Comparison of ENCODE assay signal across 9 mouse cellular contexts in genomic region chr15:25713587-25714361, GRCm38 (mm10).
DNase-seq lines count a peak whose midpoint lies in the region; ATAC-seq and TF ChIP-seq lines count a peak whose summit lies in the region.
"Had no signal": no experiment of that assay in that cellular context is flagged by ENCODE, and none has a peak within 500 bp of the region (broad histone marks: within the 10 kb centered on the region; RNA-seq: fewer than 3 reads in every experiment).

No protein-coding gene starts in this region.

- peak overlapping the region; percentile 87 for H3K27ac ChIP-seq in liver, adult 2 months (replicated peaks; ENCODE audit: insufficient read depth, low read depth, low read length)
- H3K27ac ChIP-seq in liver, embryonic 11.5 days (ENCODE audit: low read depth, low read length), result no peak overlapping the region
- H3K27ac ChIP-seq in forebrain, embryonic 14.5 days (ENCODE audit: low read depth, low read length), result no peak overlapping the region; the same call in 1 of the 2 replicates
- H3K27ac ChIP-seq in midbrain, postnatal 0 days (ENCODE audit: low read depth, low read length), result peak overlapping the region; percentile 40

- H3K9me3 ChIP-seq in liver, embryonic 11.5 days (ENCODE audit: control insufficient read depth, low read length), result no peaks in the 10 kb centered on the region
- no peaks in the 10 kb centered on the region for H3K9me3 ChIP-seq in forebrain, embryonic 14.5 days (replicated peaks; ENCODE audit: control insufficient read depth, low read length)
- no peaks in the 10 kb centered on the region for H3K9me3 ChIP-seq in midbrain, postnatal 0 days (ENCODE audit: low read length)

- H3K4me1 ChIP-seq in liver, adult 2 months (ENCODE audit: control insufficient read depth, insufficient read depth, low read length), result peaks cover 22% of the 10 kb centered on the region
- H3K4me1 ChIP-seq in liver, embryonic 11.5 days (replicated peaks; ENCODE audit: control insufficient read depth, insufficient read depth, low read length), result peaks cover 7% of the 10 kb centered on the region; the same call in 1 of the 2 replicates
- peaks cover 14% of the 10 kb centered on the region for H3K4me1 ChIP-seq in forebrain, embryonic 14.5 days (ENCODE audit: control insufficient read depth, insufficient read depth, low read length)
- H3K4me1 ChIP-seq in midbrain, postnatal 0 days (ENCODE audit: insufficient read depth, low read length), result no peaks in the 10 kb centered on the region

- peaks cover 15% of the 10 kb centered on the region; the same call in 1 of the 2 replicates for H3K79me2 ChIP-seq in liver, adult 2 months (ENCODE audit: control insufficient read depth, insufficient read depth, low read length)

- intact Hi-C loops in gastrocnemius, postnatal 14 days (cut with DNase I; ENCODE audit: low total_unique reads), result no loop called here

- peak overlapping the region; percentile 68 for H3K4me3 ChIP-seq in liver, adult 2 months (ENCODE audit: insufficient read depth, low read depth, low read length)
- H3K4me3 ChIP-seq in liver, embryonic 11.5 days (ENCODE audit: low read depth, low read length), result no peak overlapping the region
- peak overlapping the region; percentile 22 for H3K4me3 ChIP-seq in forebrain, embryonic 14.5 days (ENCODE audit: low read depth, low read length)
- H3K4me3 ChIP-seq in midbrain, postnatal 0 days (ENCODE audit: low read depth, low read length), result peak overlapping the region; percentile 30

- H3K27me3 ChIP-seq in liver, adult 2 months (ENCODE audit: control insufficient read depth, insufficient read depth, low read length), result no peaks in the 10 kb centered on the region
- no peaks in the 10 kb centered on the region for H3K27me3 ChIP-seq in liver, embryonic 11.5 days (replicated peaks; ENCODE audit: control insufficient read depth, insufficient read depth, low read length)
- no peaks in the 10 kb centered on the region for H3K27me3 ChIP-seq in forebrain, embryonic 14.5 days (replicated peaks; ENCODE audit: control insufficient read depth, insufficient read depth, low read length)
- no peaks in the 10 kb centered on the region for H3K27me3 ChIP-seq in midbrain, postnatal 0 days (ENCODE audit: insufficient read depth, low read length)
- H3K27me3 ChIP-seq: Patski had no signal

- TF ChIP-seq POLR2A in liver, adult 2 months (IDR thresholded peaks at IDR 0.05; ENCODE audit: extremely low read depth, insufficient read depth, low read length), result no peak

- 25% methylated on average over 38 of the region's 38 CpGs for WGBS in liver, adult 2 months
- WGBS in liver, embryonic 11.5 days, result 80% methylated on average over 38 of the region's 38 CpGs
- WGBS in forebrain, embryonic 14.5 days, result 34% methylated on average over 38 of the region's 38 CpGs
- 39% methylated on average over 38 of the region's 38 CpGs for WGBS in midbrain, postnatal 0 days

- no peak overlapping the region for H3K4me2 ChIP-seq in liver, embryonic 11.5 days
- peak overlapping the region; percentile 52 for H3K4me2 ChIP-seq in forebrain, embryonic 14.5 days (ENCODE audit: low read length)
- peak overlapping the region; percentile 56 for H3K4me2 ChIP-seq in midbrain, postnatal 0 days (ENCODE audit: low read depth, low read length, poor library complexity, severe bottlenecking)

- peak overlapping the region; percentile 66 for H3K9ac ChIP-seq in liver, adult 2 months (ENCODE audit: low read depth, low read length)
- H3K9ac ChIP-seq in liver, embryonic 11.5 days (ENCODE audit: low read depth, low read length), result no peak overlapping the region
- H3K9ac ChIP-seq in forebrain, embryonic 14.5 days (ENCODE audit: low read length), result peak overlapping the region; percentile 49; the same call in 1 of the 2 replicates
- 0 out of 2 replicates have a peak overlapping the region, but pooled peaks have one; percentile 39 for H3K9ac ChIP-seq in midbrain, postnatal 0 days (replicated peaks; ENCODE audit: low read length, poor library complexity, severe bottlenecking)

- H3K36me3 ChIP-seq in liver, adult 2 months (ENCODE audit: control insufficient read depth, insufficient read depth, low read length), result no peaks in the 10 kb centered on the region
- H3K36me3 ChIP-seq in liver, embryonic 11.5 days (ENCODE audit: control insufficient read depth, insufficient read depth, low read length), result no peaks in the 10 kb centered on the region
- H3K36me3 ChIP-seq in forebrain, embryonic 14.5 days (ENCODE audit: control insufficient read depth, insufficient read depth, low read length), result no peaks in the 10 kb centered on the region
- H3K36me3 ChIP-seq in midbrain, postnatal 0 days (ENCODE audit: insufficient read depth, low read length), result no peaks in the 10 kb centered on the region

- peak; percentile 92 for DNase-seq in liver, adult 2 months (ENCODE audit: extremely low read depth, low read depth, low spot score)
- DNase-seq in liver, embryonic 11.5 days (ENCODE audit: low spot score), result no peak
- DNase-seq in forebrain, embryonic 14.5 days (ENCODE audit: low spot score), result peak; percentile 59
- DNase-seq in layer of hippocampus, adult 8-10 months (ENCODE audit: low spot score in 2 of 2), result peak; percentile 51 to 53
- DNase-seq in midbrain, postnatal 0 days (ENCODE audit: low spot score), result peak; percentile 73
- no peak for DNase-seq in gastrocnemius, postnatal 14 days
- DNase-seq in spleen, postnatal 4 days (ENCODE audit: low spot score in 2 of 2), result no peak

- TF ChIP-seq CTCF in liver, adult 2 months (IDR thresholded peaks at IDR 0.05; ENCODE audit: low read depth, low read length), result no peak
- TF ChIP-seq CTCF in midbrain, postnatal 0 days (IDR thresholded peaks at IDR 0.05), result no peak

- ATAC-seq in liver, embryonic 11.5 days (replicated peaks; ENCODE audit: low FRiP score), result no peak
- ATAC-seq in forebrain, embryonic 14.5 days, result peak; percentile 49
- peak; percentile 72 for ATAC-seq in midbrain, postnatal 0 days (ENCODE audit: low FRiP score)
- no peak; the same call in 1 of the 2 replicates for ATAC-seq in erythroblast, adult 5-6 weeks (replicated peaks; ENCODE audit: low FRiP score, poor library complexity, severe bottlenecking)
- ATAC-seq: Patski had no signal

Comparison
In these comparisons a context has a peak if more than half of its experiments do, and no peak if none do; other contexts are left out.
1. DNase-seq: peak in liver, adult 2 months (single experiment), forebrain, embryonic 14.5 days (single experiment), layer of hippocampus, adult 8-10 months (2 of 2) and midbrain, postnatal 0 days (single experiment); none in liver, embryonic 11.5 days (single experiment), gastrocnemius, postnatal 14 days (single experiment) and spleen, postnatal 4 days (0 of 2).
2. H3K27ac ChIP-seq: peak in liver, adult 2 months (single experiment) and midbrain, postnatal 0 days (single experiment); none in liver, embryonic 11.5 days (single experiment) and forebrain, embryonic 14.5 days (single experiment).
3. ATAC-seq: peak in forebrain, embryonic 14.5 days (single experiment) and midbrain, postnatal 0 days (single experiment); none in liver, embryonic 11.5 days (single experiment) and erythroblast, adult 5-6 weeks (single experiment).